ENCODE assay signal across 20 mouse cellular contexts in the genomic region with DNA sequence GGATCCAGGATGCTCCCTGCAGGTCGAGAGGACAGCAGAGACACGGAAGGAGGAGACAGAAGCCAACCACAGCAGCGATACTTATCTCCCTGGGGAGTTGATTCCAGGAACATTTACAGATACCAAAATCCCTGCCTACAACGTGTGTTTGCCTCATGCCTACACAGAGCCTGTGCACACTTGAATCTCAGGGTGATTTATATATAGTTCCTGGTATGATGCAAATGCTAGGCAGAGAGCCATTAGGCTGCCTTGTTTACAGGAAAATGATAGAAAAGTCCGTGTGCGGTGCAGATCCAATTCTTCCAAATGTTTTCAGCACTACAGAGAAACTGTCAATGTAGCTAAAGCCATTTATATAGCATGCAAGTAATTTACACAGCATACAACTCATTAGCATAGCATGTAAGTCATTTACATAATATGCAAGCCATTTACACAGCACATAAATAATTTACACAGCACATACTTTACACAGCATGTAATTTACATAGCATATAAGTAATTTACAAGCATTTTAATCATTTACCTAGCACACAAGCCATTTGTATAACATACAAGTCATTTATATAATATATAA. TPM values are rescaled to one million over a fixed set of nuclear protein-coding genes. Genes with fewer than 3 reads are reported as not detected.
DNase-seq lines count a peak whose midpoint lies in the region; ATAC-seq and TF ChIP-seq lines count a peak whose summit lies in the region.
"Had no signal": no experiment of that assay in that cellular context is flagged by ENCODE, and none has a peak within 500 bp of the region (broad histone marks: within the 10 kb centered on the region; RNA-seq: fewer than 3 reads in every experiment).

No protein-coding gene starts in this region.

- no peak for TF ChIP-seq CTCF in forebrain, postnatal 0 days (IDR thresholded peaks at IDR 0.05; ENCODE audit: low read depth)
- no peak for TF ChIP-seq CTCF in layer of hippocampus, adult 2 months (conservative IDR thresholded peaks at IDR 0.05)

- H3K9me3 ChIP-seq in forebrain, postnatal 0 days (ENCODE audit: low read length), result no peaks in the 10 kb centered on the region
- H3K9me3 ChIP-seq in forebrain, embryonic 10.5 days, result no peaks in the 10 kb centered on the region
- H3K9me3 ChIP-seq: heart, embryonic 10.5 days; midbrain, embryonic 13.5 days; stomach, embryonic 15.5 days had no signal

- WGBS in forebrain, postnatal 0 days, result 55% methylated on average over 6 of the region's 6 CpGs
- WGBS in forebrain, embryonic 10.5 days, result 82% methylated on average over 6 of the region's 6 CpGs

- DNase-seq in forebrain, postnatal 0 days, result peak; percentile 51
- DNase-seq in forebrain, embryonic 10.5 days (ENCODE audit: extremely low spot score, low spot score), result no peak
- peak; percentile 24 to 27 for DNase-seq in layer of hippocampus, adult 2 months (ENCODE audit: low spot score in 2 of 2)
- DNase-seq in layer of hippocampus, postnatal 10 days (ENCODE audit: low spot score in 2 of 2), result no peak
- DNase-seq in adipocyte (ENCODE audit: low spot score), result peak; percentile 55
- peak; percentile 32 for DNase-seq in right cerebral cortex, postnatal 25 days
- no peak for DNase-seq in embryo, embryonic 10.5 days (ENCODE audit: low spot score)
- DNase-seq: B cell, adult 2 months; cerebellum, adult 9-10 months; embryo, embryonic 11 days; heart, postnatal 36 days; kidney, adult 11 months; kidney, postnatal 10 days; thymus, postnatal 25 days had no signal

- H3K27ac ChIP-seq in forebrain, postnatal 0 days (ENCODE audit: low read depth, low read length), result no peak overlapping the region
- no peak overlapping the region for H3K27ac ChIP-seq in forebrain, embryonic 10.5 days
- H3K27ac ChIP-seq in layer of hippocampus, adult 2 months, result peak overlapping the region; percentile 54
- H3K27ac ChIP-seq: heart, embryonic 10.5 days; midbrain, embryonic 13.5 days; stomach, embryonic 15.5 days had no signal

- no peaks in the 10 kb centered on the region for H3K27me3 ChIP-seq in forebrain, postnatal 0 days (ENCODE audit: insufficient read depth, low read length)
- H3K27me3 ChIP-seq in forebrain, embryonic 10.5 days (ENCODE audit: poor library complexity, severe bottlenecking), result no peaks in the 10 kb centered on the region

- ATAC-seq in forebrain, postnatal 0 days, result peak; percentile 51
- ATAC-seq: hindbrain, embryonic 16.5 days; midbrain, embryonic 13.5 days had no signal

- no peaks in the 10 kb centered on the region for H3K4me1 ChIP-seq in forebrain, postnatal 0 days (ENCODE audit: insufficient read depth)
- H3K4me1 ChIP-seq in forebrain, embryonic 10.5 days, result no peaks in the 10 kb centered on the region
- H3K4me1 ChIP-seq: heart, embryonic 10.5 days; midbrain, embryonic 13.5 days; stomach, embryonic 15.5 days had no signal

- H3K4me2 ChIP-seq in forebrain, postnatal 0 days (ENCODE audit: low read depth), result no peak overlapping the region
- H3K4me2 ChIP-seq: lung, embryonic 14.5 days; midbrain, embryonic 13.5 days; stomach, embryonic 15.5 days had no signal

- no peaks in the 10 kb centered on the region for H3K36me3 ChIP-seq in forebrain, postnatal 0 days (ENCODE audit: insufficient read depth)
- no peaks in the 10 kb centered on the region for H3K36me3 ChIP-seq in forebrain, embryonic 10.5 days (replicated peaks)
- H3K36me3 ChIP-seq: midbrain, embryonic 13.5 days; stomach, embryonic 15.5 days had no signal

- H3K4me3 ChIP-seq in forebrain, postnatal 0 days (ENCODE audit: low read depth, low read length), result no peak overlapping the region
- no peak overlapping the region for H3K4me3 ChIP-seq in forebrain, embryonic 10.5 days
- H3K4me3 ChIP-seq in layer of hippocampus, adult 2 months, result no peak overlapping the region
- H3K4me3 ChIP-seq: heart, embryonic 10.5 days; midbrain, embryonic 13.5 days; myocyte; stomach, embryonic 15.5 days had no signal

- H3K9ac ChIP-seq in forebrain, postnatal 0 days, result no peak overlapping the region
- H3K9ac ChIP-seq: lung, embryonic 14.5 days; midbrain, embryonic 13.5 days; stomach, embryonic 15.5 days had no signal

RNA-seq across cellular contexts. Expression of a gene that starts 16.9 kb away (rescaled TPM):
- total RNA-seq in forebrain, postnatal 0 days (2014; rRNA removed), result 2.0 and 4.0 TPM in 2 replicates
- polyA plus RNA-seq in forebrain, postnatal 0 days (2015; fragmentation: Nextera tagmentation; extraction: Ambion mirVana), result 2.7 and 4.3 TPM in 2 replicates
- polyA plus RNA-seq in forebrain, embryonic 10.5 days (2016; fragmentation: Nextera tagmentation; extraction: Ambion mirVana), result 2.5 TPM in 2 replicates
- total RNA-seq in layer of hippocampus, adult 2 months (2021), result 1 to 10 TPM; 5.3 to 7.8 TPM
- total RNA-seq in layer of hippocampus, postnatal 10 days (2021), result 1 to 10 TPM; 4.9 to 5.5 TPM

RNA-seq across cellular contexts. Expression of a gene that starts 33.0 kb away (rescaled TPM):
- 6.7 and 7.8 TPM in 2 replicates for total RNA-seq in forebrain, postnatal 0 days (2014; rRNA removed)
- polyA plus RNA-seq in forebrain, postnatal 0 days (2015; fragmentation: Nextera tagmentation; extraction: Ambion mirVana), result 7.5 and 9.1 TPM in 2 replicates
- 88.2 and 88.6 TPM in 2 replicates for polyA plus RNA-seq in forebrain, embryonic 10.5 days (2016; fragmentation: Nextera tagmentation; extraction: Ambion mirVana)
- total RNA-seq in layer of hippocampus, adult 2 months (2021), result 1 to 10 TPM; 2.4 to 2.5 TPM
- total RNA-seq in layer of hippocampus, postnatal 10 days (2021), result 1 to 10 TPM; 4.3 to 5.4 TPM

RNA-seq across cellular contexts. Expression of a gene that starts 35.2 kb away (rescaled TPM):
- total RNA-seq in forebrain, postnatal 0 days (2014; rRNA removed), result 4.6 and 5.8 TPM in 2 replicates
- polyA plus RNA-seq in forebrain, postnatal 0 days (2015; fragmentation: Nextera tagmentation; extraction: Ambion mirVana), result 6.9 and 7.6 TPM in 2 replicates
- polyA plus RNA-seq in forebrain, embryonic 10.5 days (2016; fragmentation: Nextera tagmentation; extraction: Ambion mirVana), result 12.8 and 13.6 TPM in 2 replicates
- 1 to 10 TPM; 4.8 to 5.1 TPM for total RNA-seq in layer of hippocampus, adult 2 months (2021)
- total RNA-seq in layer of hippocampus, postnatal 10 days (2021), result 1 to 10 TPM; 4.1 to 5.5 TPM

Comparison
In these comparisons a context has a peak if more than half of its experiments do, and no peak if none do; other contexts are left out.
1. DNase-seq: peak in forebrain, postnatal 0 days (single experiment), layer of hippocampus, adult 2 months (2 of 2), adipocyte (single experiment) and right cerebral cortex, postnatal 25 days (single experiment); none in forebrain, embryonic 10.5 days (single experiment), layer of hippocampus, postnatal 10 days (0 of 2) and embryo, embryonic 10.5 days (single experiment).